Mouse (Mus musculus) ovary, postnatal 10 days (tissue): ENCODE results near the gene P2rx1.

Experiments used
- DNase-seq: peaks from one replicate; pipeline ENCODE4 v3.0.0; 2022; ENCODE audit warnings: low spot score

P2rx1 gene

DNA sequence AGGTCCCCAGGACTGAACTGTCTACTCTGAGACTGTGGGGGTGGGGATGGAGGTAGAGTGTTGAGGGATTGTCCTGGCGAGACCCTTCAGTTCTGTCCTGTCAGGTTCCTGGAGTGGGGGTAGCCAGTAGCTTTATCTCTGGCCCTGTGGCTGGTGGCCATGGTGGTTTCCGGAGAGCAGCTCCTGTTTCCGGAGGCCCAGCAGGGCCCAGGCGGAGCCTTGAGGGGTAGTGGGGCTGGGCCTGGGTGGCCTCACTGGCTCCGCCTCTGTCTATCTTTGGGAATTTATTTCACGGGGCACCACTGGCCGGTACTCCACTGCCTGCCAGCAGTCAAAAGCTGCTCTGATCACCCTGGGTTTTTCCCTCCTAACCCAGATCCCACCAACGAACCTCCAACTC, at the start of gene P2rx1:
Gene P2rx1 (plus strand): TSS at position 333 of the 400 bp plus-strand sequence.
- DNase-seq: no peak

DNA sequence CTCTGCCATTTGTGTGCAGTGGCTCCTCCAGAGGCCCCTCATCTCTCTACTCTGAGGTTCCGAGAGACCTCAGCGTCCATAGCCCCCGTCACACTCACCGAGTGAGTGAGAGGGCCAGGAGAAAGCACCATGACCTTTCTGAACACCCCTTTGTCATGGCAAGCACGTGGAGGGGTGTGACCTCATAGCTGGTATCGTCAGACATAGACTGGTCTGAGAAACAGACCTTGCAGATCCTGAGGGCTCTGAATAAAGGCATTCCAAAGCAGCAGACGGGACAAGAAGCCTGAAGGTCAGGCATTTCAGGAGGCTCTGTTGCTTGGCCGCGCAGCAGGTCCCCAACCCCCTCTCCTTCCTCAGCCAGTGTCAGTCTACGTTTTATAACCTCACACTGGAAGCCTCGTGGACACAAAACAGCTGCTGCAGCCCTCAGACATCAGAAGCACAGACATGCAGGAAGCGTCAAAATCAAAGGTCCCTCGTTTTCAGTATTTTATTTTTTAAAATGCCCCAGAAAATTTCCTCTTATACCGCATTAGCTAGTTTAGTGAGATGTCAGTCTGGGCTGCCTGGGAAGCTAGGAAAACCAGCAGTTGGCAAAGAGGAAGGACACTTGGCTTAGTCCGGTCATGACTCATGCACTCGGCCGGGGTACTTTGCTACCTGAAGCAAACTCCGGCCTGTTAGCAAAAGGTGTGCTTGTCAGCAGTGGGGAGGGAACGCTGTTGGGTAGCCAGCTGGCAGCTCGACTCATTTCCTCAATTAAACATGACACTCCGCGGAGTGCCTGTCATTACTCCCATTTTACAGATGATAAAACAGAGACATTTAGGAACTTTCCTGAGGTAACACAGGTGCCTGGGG, 47.5 kb upstream of the P2rx1 start:
- no peak for DNase-seq

DNA sequence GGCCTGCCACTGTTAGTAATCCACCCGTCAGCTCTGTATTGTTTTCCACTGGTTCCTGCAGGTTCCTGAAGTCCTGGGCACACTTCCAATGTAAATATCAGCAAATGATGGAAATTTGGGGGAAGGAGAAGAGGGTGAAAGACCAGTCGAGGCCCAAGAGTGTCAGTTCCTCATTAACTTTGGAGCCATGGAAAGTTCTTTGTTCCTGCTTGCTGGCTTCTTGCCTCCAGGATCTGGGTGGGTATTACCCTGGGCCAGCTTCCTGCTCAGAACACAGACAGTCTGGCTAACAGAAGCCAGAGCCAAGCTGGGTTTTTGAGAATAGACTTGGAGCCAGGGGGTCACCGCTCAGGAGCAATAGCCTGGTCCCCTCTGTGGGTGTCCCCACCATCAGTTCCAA, 46.7 kb upstream of the P2rx1 start:
- no peak for DNase-seq

DNA sequence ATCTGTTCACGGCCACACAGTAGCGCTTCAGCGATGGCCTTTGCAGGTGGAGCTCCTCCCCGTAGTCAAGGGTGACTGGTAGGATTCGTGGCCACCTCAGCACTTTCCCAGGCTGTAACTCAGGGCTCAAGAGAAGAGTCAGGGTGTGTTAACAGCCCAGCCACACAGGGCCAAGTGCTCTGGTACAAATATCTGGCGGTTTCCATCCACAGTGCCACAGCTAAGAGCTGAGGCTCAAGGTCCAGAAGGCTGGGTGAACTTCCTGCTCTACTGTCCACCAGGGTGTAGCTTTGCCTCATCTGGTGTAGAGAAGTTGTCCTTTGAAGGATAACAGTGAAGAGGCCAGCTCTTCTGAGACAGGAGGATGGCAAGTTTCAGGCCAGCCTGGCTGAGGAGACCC, 46.2 kb upstream of the P2rx1 start:
- DNase-seq: no peak

DNA sequence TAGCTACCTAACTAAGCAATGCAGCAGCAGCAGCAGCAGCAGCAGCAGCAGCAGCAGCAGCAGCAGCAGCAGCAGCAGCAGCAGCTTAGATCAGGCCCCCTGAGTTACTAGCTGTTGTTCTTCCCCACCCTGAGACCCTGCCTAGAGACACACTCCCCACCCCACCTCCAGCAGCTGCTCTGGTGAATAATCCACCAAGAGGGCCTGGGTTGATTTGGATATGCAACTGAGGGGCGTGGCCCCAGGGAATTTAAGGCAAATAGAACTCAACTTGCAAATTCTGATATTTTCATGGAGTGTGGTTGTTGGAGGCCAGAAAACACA, 45.8 kb upstream of the P2rx1 start:
- DNase-seq: no peak

DNA sequence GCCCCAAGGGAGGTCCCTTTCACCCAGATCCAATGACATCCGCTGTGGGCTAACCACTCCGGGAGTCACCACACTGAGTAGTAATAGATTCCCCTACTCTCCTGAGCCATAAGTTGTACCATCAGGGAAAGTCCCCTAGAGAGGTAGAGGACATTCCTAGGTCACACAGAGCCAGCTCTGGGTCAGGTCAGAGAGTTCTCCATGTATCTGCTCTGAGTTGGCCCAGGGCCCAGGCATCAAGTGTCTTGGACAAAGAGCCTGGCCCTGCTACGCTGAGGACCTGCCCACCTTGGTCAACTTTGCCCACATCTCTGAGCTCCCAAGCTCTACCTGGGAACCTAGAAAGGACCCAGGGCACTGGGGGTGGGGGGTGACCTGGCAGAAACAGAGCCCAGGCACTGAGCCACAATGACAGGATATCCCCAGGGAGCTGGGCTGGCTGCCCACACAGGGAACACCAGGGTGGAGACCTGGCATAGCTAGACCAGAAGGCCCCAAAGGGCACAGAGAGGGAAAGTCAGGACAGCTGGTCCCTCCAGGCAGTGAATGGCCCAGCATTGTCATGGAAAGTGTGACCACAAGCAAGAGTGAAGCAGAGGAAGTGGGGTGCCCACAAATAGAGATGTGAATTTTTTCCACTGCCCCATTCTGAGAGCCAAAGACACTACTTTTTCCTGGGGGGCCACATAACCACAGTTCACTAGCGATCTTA, 45.3 kb upstream of the P2rx1 start:
- DNase-seq: no peak

DNA sequence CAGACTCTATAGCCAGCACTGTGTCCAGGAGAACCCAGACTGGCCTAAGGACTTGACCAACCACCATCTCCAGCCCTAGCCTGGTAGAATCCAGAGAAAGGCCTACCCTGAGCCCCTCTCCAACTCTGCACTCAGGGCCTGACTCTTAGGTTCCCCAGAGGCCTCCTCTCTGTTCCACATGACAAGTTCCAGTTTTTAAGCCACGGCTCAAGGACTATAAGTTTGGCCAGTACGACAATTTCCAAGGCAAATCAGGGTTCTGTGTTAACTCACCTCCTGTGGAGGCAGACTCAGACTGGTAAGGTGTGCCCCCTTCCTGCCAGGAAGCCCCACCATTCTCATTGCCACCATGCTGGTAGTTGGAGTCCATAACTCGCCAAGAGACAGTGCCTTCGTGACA, 44.7 kb upstream of the P2rx1 start:
- DNase-seq: no peak

DNA sequence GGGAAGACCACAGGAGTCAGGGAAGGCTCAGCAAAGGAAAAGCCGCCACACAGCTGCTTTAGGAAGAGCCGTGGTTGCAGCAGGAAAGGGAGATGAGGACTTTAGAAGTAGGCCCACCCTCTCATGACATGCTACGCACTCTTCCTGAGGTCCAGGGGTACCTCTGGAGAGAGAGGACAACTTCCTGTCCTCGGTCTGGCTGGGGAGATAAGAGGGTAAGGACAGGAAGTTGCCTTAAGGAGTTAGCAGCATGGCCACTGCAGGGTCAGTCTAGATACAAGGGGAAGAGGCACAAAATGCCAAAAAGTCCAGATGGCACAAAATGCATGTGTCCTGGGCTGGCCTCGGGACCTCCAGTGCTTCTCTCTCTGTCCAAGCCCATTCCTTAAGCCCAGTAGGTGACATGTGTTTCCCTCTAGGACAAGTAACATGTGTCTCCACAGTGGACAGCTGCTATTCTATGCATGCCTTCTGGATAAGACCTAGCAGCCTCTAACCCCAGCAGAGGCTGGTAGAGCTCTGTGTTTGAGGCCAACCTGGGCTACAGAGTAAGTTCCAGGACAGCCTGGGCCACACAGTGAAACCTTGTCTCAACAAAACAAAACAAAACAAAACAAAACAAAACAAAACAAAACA, 43.4 kb upstream of the P2rx1 start:
- DNase-seq: no peak

DNA sequence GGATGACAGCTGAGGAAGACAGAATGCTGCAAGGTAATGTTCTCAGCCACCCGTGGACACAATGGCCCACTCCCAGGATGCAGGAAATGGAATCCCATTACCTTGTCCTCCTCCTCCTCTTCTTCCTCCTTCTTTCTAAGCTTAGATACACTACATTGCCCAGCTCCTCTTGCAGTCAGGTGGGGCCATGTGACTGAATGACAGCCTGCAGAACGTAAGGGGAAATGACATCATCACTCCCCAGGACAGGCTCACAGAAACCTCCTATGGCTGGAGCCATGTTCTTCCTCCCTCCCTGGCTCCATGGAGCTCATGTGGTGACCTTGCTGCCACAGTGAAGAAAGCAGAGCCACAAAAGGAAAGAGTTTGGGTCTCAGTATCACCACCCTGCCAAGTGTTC, 41.6 kb upstream of the P2rx1 start:
- DNase-seq: no peak

DNA sequence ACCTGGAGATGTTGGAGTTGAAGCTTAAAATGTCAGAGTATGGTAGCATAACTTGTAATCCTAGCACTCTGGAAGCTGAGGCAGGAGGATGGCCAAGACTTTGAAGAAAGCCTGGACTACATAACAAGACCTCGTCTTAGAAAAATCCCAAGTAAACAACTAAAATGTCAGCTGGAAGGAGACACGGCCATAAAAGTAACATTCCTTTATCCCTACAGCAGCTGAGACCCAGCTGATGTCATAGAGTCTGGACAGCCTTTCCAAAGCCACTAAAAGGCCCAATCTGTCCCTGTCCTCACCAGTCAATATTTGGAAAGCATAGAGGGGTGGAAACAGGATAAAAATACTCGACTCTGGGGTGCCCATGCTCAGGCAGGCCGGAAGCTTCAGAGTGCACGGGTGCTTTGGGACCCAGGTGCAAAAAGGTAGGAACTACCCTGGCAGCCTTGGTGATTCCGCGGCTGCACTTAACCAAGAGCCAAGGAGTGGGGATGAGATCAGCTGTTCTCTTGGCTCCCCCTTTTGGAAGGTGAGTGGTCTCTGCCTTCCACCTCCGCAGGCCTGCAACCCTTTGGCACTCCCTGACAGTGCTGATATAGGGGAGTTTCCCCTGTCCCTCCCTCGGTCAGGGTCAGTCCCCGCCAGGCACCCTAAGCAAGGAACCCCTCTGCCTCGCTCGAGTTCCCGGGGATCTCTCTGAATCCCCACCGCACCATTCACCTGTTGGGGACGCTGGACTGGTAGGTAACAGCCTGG, 38.8 kb upstream of the P2rx1 start:
- no peak for DNase-seq

DNA sequence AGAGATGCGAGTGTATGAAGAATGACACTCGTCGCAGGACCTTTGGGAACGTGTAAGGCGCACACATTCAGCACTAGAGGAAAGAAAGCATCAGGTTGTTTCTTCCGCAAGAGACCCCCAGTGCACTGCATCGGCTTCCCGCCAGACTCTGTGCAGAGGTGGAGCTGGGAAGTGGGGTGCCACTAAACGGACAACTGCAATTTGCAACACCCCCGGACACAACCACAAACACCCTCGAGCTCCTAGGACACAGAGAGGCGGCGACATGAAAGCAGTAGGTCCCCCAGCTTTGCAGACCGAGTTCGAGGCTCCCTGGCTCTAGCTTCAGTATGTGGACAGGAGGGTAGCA, 38.2 kb upstream of the P2rx1 start:
- DNase-seq: no peak

DNA sequence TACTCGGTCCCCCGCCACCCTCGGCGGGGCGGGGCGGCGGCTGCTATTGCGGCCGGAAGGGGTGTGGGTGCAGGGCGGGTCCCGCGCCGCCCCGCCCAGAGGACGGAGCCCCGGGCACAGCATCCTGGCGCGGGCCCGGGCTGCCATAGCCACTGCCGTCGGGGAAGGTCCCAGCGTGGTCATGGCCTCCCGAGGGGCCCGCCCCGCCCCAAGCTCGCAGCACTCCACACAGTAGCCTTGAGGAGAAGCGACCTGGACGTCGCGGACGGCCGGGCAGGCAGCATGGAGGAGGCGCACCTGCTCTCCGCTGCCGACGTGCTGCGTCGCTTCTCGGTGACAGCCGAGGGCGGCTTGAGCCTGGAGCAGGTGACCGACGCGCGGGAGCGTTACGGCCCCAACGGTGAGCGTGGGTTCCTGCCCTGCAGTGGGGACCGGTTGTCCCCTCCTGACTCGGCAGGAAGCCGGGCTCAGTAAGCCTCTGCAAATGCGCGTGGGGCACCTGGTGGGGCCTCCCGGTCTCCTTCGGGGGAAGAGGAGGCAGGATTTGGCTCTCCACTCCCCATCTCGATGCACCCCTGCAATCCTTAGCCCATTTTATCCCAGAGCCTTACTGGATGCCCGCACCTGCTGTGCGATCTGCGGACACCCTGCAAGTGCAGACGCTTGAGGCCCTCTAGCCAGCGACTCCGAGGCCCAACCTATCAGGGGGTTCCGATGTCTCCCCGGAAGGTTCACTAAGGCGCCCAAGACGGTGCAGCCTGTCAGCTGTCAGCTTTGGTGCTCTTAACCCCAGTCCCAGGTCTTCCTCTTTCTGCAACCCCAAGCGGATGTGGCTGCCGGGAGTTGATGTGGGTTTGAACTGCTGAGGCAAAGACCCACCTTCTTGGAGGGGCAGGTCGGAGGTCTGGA, 37.6 kb upstream of the P2rx1 start, which contains the start of gene Atp2a3:
Gene Atp2a3 (plus strand): TSS at position 98 of the 909 bp plus-strand sequence.
- DNase-seq: no peak

DNA sequence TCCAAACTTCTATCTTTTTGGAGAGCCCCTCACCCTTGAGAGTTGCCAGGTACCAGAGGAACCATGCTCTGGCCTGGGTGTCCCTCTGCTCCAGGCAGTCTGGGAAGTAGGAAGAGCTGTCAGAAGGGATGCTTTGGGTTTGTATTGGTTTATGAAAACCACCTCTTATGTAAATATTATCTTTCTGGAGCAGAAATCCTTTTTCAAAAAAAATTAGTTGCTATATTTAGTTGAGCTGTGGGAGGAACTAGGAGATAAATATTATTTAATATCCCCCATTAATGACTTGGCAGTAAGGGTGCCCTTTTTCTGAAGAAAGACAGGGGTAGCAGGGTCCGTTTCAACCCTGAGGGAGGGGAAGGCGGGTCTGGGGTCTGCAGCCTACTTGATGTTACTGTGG, 36.5 kb upstream of the P2rx1 start:
- no peak for DNase-seq

DNA sequence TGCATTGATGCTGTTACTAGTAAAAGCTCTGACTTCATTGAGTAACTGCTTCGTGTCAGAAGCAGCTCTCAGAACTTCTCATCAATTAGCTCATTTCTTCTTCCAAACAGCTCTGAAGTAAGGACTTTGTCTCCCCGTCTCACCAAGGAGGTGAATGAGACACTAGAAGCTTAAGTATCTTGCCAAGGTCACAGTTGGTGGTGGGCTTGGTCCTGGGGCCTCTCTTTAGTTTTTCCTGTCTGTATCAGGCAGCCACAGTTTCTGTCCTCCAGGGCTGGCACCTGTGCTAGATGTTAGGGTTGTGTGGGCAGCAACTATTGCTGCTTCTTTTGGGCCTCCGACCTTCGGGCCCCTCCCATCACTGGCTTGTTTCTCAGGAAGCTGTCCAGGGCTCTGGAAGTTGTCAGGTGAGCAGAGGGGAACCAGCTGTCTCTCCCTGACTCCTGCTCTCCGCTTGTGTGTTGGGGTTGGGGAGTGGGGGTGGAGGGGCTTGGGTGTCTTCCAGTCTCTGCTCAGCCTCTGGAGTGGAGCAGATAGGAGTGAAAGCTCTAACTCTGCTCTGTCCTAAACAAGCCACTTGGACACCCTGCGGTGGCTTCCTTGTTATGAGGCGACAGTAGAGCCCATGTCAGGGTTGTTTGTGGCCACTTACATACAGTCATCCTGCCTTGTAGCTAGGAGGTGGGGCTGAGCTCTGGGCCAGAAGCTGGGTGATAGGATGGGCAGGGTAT, 35.7 kb upstream of the P2rx1 start:
- no peak for DNase-seq

DNA sequence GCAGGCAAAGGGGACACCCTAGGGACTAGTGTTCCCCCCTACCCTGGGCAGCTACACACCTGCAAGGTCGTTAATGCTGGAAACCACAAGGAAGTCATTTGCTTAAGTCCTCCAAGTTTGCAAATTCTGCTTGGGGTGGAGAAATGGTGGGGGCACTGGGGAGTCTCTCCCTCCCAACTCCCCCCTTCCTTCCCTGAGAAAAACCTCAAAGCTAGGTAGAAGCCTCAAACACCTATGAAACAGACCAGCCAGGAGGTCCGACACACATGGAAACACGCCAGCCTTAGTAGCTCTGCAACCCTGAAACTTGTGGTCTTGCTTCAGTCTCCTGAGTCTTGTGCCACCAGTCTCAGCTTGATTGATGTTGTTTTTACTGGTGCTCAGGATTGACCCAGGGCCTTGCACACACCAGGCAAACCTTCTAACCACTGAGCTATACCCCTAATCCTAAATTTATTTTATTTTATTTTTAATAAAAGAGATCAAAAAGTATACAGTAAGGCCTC, 35.1 kb upstream of the P2rx1 start:
- no peak for DNase-seq

DNA sequence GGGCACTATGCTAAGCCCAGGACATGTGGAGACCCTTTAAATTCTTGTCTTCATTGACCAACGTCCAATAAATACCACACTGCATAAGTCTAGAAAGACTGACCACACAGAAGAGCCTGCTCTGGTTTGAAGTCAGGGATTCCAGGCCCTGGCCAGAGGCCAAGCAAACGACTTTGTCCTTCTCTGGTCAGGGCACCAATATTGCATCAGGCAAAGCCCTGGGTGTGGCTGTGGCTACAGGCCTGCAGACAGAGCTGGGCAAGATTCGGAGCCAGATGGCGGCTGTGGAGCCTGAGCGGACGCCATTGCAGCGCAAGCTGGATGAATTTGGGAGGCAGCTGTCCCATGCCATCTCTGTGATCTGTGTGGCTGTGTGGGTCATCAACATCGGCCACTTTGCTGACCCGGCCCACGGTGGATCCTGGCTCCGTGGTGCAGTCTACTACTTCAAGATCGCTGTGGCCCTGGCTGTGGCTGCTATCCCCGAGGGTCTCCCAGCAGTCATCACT, 23.9 kb upstream of the P2rx1 start:
- DNase-seq: no peak

DNA sequence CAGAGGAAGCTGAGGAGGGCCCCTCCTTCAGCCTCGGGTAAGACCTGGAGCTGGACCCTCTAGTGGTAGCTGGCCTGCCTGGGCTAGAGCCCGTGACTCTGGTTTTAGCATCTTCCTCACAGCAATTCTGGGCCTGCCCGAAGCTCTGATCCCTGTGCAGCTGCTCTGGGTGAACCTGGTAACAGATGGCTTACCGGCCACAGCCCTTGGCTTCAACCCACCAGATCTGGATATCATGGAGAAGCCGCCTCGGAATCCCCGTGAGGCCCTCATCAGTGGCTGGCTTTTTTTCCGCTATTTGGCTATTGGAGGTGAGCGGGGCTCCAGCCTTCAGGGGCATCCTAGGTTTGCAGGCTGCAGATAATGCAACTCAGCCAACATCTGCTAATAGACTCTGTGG, 16.4 kb upstream of the P2rx1 start:
- no peak for DNase-seq

DNA sequence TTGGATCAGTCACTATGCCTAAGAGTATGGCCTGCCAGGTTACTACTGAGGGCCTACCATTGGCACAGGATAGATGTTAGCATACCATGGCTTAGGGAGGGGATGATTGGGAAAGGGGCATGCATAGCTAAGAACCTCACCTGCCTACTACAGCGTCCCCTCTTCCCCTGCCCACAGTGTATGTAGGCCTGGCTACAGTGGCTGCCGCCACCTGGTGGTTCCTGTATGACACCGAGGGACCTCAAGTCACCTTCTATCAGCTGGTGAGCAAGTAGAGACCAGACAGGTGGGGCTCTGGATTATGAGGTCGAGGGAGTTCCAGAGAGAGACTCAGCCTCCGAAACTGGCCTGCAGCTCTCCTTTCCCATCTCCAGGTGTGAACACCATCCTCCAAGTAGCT, 15.6 kb upstream of the P2rx1 start:
- no peak for DNase-seq

DNA sequence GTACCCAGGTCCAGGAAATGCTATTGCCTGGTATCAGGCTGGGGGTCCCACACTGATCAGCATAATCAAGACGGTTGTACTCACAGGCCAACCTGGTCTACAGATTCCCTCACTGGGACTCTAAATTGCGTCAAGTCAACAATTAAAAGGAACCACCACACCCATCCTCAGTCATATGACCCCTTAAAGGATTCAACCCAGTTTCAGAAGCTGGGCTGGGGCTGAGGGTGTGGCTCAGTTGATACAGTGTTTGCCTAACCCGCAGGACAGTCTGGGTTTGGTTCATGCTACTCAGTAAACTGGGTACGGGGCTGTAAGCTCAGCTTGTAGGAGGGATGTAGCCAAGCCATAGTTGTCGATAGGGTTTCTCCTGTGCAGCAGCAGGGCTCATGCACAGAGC, 12.2 kb upstream of the P2rx1 start:
- DNase-seq: no peak

DNA sequence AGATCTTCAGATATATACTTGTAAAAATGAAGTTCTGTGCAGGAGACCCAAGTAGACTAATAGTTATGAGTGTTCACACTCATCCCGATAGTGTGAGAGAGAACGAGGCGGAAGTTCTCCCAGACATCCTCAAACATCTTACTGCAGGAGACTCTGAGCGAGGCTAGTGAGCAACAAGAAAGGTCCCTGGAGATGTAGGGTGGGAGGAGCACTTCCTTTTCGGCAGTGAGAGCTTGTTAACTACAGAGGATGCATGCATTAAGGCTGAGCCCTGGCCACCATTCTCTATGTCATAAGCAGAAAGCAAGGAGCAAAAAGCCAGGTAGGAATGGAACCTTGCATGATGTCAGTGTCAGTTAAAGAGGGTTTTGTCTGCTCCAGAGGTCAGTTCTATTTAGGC, 11.7 kb upstream of the P2rx1 start:
- no peak for DNase-seq
